Mouse (Mus musculus) retina, adult 2 months (tissue): Measurements from ENCODE around the gene Rps27l.
A peak's percentile ranks its signal among the peaks of the same experiment; 100 is the strongest.

Experiments used
- DNase-seq: peaks from one replicate; pipeline ENCODE4 v3.0.0-alpha.2; 2012; ENCODE audit warnings: low read depth, low spot score

Gene Rps27l

DNA sequence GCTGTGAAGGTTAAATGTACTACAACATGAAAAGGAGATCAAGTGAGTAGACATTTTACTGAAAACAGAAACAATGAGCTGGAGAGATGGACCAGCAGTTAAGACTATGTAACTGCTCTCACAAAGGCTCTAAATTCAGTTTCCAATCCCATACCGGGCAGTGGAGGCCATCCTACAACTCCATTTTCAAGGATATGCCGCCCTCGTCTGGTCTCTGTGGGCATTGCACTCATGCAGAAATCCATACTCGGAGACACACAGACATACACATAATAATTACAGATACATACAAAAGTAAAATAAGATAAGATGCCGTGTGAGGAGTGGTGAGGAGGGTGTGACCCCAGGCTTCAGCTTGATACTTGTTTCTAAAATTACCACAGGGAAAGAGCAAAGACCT, 34.6 kb downstream of the Rps27l start:
- DNase-seq, result peak; percentile 29

DNA sequence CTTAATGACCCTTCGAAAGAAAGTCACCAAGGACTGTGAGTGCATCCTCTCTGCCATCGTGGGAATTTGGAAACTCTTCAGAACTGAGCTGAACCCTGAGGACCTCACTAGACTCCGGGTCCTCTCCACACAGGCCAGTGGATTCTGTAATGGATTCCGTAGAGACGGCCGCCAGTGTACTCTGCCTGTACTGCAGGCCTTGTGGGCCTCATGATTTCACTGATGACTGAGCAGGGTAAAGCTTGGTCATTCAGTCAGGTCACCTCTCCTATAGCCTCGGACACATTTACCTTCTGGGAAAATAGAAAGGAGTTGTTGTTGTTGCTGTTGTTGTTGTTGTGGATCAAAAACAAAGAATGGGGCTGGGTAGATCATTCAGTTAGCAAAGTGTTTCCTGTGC, 36.2 kb downstream of the Rps27l start:
- DNase-seq, result no peak

DNA sequence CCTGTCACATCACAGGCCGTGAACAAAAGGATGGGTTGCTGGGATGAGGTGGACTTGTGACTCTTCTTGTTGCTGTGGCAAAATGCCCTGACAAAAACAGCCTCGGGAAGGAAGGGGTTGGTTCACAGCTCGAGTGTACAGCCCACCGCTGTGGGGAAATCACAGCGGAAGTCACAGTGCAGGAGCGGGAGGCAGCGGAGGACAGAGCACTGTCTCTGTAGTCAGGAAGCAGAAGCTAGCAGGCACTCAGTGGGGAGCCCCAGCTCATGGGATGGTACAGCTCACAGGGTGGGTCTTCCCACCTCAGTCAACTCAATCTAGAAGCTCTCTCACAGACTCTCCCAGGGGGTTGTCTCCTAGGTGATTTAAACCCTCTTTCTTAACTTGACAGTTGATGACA, 39.5 kb downstream of the Rps27l start:
- DNase-seq, result no peak

GRCm38 (mm10) chr9:66988198-66988887, 42.5 kb downstream of the Rps27l start:
- DNase-seq, result no peak

DNA sequence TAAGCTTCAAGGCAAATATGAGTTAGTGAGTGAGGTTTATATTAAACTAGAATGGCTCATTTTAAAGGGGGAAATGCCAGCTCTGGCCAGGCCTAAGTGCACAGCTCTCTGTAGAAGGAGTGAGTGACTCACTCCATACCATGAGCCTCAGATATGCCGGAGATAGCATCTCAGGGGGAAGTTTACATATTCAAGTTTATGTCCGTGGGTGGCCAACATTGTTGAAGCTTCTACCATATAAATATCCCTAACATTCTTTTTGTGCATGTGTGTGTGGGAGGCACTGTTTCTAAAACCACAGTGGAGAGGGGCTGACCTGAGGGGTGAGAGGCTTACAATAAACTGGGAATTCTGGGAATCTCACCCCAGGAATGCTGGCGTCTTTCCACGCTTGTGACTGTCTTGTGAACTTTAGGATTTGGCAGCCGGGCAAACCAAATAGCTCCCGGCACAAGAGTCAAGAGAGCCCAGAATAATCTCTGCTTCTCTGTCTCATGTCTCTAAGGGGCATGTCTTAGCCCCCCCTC, 43.1 kb downstream of the Rps27l start:
- DNase-seq, result no peak

DNA sequence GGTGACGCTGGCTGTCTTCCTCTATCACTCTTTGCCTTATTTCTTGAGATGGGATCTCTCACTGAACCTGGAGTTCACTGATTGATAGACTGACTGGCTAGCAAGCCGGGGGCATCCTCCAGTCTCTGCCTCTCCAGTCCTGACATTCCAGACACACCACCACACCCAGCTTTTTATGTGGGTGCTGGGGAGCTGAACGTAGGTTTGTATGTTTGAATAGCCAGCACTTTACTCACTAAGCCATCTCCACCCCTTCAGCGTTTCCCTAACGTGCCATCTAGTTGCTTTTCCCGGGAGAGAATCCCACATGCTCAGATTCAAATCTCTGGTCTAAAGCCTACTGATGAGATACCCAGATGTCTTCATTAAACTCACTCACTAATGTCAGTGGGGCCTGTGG, 43.7 kb downstream of the Rps27l start:
- no peak for DNase-seq

DNA sequence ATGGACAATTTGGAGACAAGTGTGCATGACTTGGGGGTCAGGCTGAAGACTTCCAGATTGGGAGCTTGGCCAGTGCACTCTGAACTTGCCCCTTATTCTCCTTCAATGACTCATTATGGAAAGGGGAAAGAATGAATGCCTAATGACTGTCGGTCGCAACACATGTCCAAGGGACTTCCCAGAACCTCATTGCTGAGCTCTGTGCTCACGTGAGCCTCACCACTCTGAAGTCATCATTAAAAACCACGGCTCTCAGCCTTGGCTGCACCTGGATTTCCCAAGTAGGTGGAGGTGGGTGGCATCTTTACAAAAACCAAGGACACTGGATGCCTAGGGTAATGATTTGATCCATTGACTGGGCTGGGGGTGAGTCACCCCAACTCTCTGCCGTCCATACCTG, 44.2 kb downstream of the Rps27l start:
- DNase-seq, result no peak

DNA sequence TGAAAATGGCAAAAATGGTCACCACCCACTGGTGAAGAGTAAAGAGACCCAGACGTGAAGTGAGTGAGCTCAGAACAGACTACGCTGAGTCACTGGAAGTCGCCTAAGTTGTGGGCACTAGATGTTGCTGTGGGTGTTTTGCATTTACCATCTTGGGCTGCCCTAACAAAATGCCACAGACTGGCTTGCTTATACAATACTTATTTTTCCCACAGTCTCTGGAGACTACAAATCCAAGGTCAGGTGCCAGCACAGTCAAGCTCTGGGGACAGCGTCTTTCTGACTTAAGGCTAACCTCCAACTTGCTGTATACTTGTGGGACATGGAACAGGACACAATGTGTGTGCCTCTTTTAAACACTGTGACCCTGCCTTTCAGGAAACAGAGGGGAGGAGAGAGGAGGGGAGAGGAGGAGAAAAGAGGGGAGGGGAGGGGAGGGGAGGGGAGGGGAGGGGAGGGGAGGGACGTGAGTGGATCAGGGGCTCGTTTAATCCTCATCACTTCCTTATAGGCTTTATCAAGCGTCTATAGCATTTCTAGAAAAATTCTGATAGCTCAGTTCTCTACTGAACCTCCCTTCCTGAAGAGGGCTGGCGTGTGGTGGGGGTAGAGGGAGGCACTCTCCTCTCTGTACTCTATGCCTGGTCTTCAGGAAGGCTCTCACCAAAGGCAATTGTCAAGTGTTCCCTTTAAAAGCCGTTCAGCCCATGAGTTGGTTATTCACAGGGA, 45.3 kb downstream of the Rps27l start:
- DNase-seq, result no peak

GRCm38 (mm10) chr9:66991750-66992410, 46.0 kb downstream of the Rps27l start:
- no peak for DNase-seq
